Mouse (Mus musculus): Measurements from ENCODE around the gene Cnp. TPM values are rescaled to one million over a fixed set of nuclear protein-coding genes. Genes with fewer than 3 reads are reported as not detected.
A peak's percentile ranks its signal among the peaks of the same experiment; 100 is the strongest.

Gene Cnp
- polyA plus RNA-seq, 2 experiments: 15.9 to 21.3 TPM

DNA sequence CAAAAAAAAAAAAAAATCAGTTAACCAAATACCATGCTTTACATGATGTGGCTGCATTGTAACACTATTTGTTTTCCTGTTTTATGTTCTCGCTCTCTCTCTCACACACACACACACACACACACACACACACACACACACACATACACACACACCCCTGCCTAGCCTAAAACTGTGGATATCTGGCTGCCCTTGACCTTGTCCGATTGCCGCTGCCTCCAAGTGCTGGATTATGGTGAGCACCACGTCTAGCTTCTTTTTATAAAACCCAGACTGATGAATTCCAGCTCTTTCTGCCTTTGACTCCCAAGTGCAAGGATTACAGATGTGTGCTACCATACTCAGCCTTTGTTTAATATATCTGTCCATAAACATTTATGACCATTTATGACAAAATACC is 42.8 kb downstream of the Cnp start:
- H3K4me2 ChIP-seq (replicated peaks; ENCODE audit: low read depth, low read length, severe bottlenecking): 0 out of 2 replicates have a peak overlapping the region, but pooled peaks have one; percentile 79
- H3K9me3 ChIP-seq (ENCODE audit: control insufficient read depth, low read length): no peaks in the 10 kb centered on the region
- H3K9ac ChIP-seq (ENCODE audit: low read depth, low read length, severe bottlenecking): no peak overlapping the region
- peaks cover 13% of the 10 kb centered on the region for H3K4me1 ChIP-seq (ENCODE audit: control insufficient read depth, insufficient read depth, low read length)
- H3K27me3 ChIP-seq (ENCODE audit: control insufficient read depth, insufficient read depth, low read length): no peaks in the 10 kb centered on the region
- no peak for DNase-seq (ENCODE audit: low spot score)
- no peak for TF ChIP-seq POLR2A (IDR thresholded peaks at IDR 0.05; ENCODE audit: borderline replicate concordance, extremely low read depth, insufficient read depth, insufficient read length)
- WGBS: 74% methylated on average over 4 of the region's 4 CpGs
- no peak overlapping the region for H3K27ac ChIP-seq (replicated peaks; ENCODE audit: low read depth, low read length)
- peaks cover 8% of the 10 kb centered on the region for H3K36me3 ChIP-seq (ENCODE audit: control insufficient read depth, insufficient read depth, low read length)
- ATAC-seq (ENCODE audit: low FRiP score, low read depth): no peak
- H3K4me3 ChIP-seq (replicated peaks; ENCODE audit: low read length): no peak overlapping the region

DNA sequence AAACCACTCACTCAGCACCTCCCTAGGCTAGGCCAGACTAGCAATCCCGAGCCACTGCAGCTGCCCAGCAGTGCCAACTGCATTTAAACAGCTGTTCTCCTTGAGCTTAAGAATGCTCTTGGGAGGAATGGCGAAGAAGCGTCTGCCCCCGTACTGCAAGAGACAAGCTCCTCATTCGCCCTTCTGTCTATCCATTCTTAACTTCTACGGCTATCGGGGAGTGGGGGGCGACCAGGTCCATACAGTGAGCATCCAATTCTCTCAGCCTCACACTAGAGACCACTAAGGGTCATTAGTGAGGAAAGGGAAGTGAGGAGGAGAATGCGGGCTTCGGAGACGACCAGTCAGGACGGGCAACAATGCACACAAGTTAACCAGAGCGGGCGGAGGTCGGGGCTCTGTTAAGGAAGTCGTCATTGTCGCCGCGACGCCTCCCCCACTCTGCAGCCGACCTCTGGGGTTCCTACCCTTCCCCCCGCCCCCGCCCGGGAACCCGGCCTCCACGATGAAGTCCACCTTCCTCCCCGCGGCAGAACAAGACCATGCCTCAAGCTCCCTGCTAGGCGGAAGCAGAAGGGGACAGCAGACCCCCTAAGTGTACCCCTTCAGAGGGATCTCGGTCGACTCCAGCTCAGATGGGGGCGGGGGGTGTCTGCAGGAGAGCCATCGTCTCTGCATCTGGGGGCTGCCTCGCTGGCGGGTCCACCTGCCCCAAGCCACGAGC is 44.2 kb downstream of the Cnp start, which contains the start of gene Nkiras2:
Gene Nkiras2, plus strand, starts transcription at position 484 of the 724 bp plus-strand sequence.
- H3K36me3 ChIP-seq (ENCODE audit: control insufficient read depth, insufficient read depth, low read length): peaks cover 8% of the 10 kb centered on the region
- TF ChIP-seq POLR2A (IDR thresholded peaks at IDR 0.05; ENCODE audit: borderline replicate concordance, extremely low read depth, insufficient read depth, insufficient read length): 0 out of 2 replicates have a peak, but pooled peaks have one; percentile 13

DNA sequence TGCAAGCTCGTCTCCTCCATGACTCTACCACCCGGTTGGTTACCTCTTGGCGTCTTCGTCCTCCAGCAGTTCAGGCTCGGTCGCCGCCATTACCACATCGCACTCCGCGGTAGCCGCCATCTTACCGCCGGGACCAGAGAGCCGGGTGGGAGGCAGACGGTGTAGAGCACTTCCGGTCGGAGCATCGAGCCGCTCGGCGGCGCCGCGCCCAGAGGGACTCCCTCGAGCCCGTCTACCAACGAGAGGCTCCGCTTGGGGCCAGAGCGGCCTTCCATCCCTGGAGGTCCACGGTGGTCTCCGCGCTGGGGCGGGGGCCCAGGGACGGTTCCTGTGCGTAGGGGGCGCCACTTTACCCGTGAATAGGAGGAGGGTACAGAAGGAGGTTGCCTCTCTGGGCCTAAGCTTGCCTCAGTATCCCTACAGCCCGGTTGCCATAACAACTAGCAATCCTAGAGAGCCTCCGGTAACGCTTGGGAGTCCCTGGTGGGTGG is 44.8 kb downstream of the Cnp start:
- H3K9me3 ChIP-seq (ENCODE audit: control insufficient read depth, low read length): no peaks in the 10 kb centered on the region
- peaks cover 21% of the 10 kb centered on the region for H3K4me1 ChIP-seq (ENCODE audit: control insufficient read depth, insufficient read depth, low read length)
- ATAC-seq (ENCODE audit: low FRiP score, low read depth): peak; percentile 93
- peak overlapping the region; percentile 92 for H3K27ac ChIP-seq (replicated peaks; ENCODE audit: low read depth, low read length)
- peak; percentile 98 for DNase-seq (ENCODE audit: low spot score)
- no peaks in the 10 kb centered on the region for H3K27me3 ChIP-seq (ENCODE audit: control insufficient read depth, insufficient read depth, low read length)
- H3K4me3 ChIP-seq (replicated peaks; ENCODE audit: low read length): peak overlapping the region; percentile 98
- TF ChIP-seq POLR2A (IDR thresholded peaks at IDR 0.05; ENCODE audit: borderline replicate concordance, extremely low read depth, insufficient read depth, insufficient read length): 0 out of 2 replicates have a peak, but pooled peaks have one; percentile 49
- H3K36me3 ChIP-seq (ENCODE audit: control insufficient read depth, insufficient read depth, low read length): peaks cover 8% of the 10 kb centered on the region
- H3K9ac ChIP-seq (ENCODE audit: low read depth, low read length, severe bottlenecking): peak overlapping the region; percentile 96
- 0% methylated on average over 33 of the region's 40 CpGs for WGBS
- H3K4me2 ChIP-seq (replicated peaks; ENCODE audit: low read depth, low read length, severe bottlenecking): peak overlapping the region; percentile 79

More for the DNA sequence above, 44.2 kb downstream of the Cnp start, which contains the start of gene Nkiras2:
- DNase-seq (ENCODE audit: low spot score) (peak; percentile 77), ATAC-seq (ENCODE audit: low FRiP score, low read depth) (peak; percentile 49)
- H3K27ac ChIP-seq (replicated peaks; ENCODE audit: low read depth, low read length): peak within 1 kb of the TSS; percentile 92
- WGBS: under 1% methylated on average over 30 of the region's 36 CpGs
- H3K9me3 ChIP-seq (ENCODE audit: control insufficient read depth, low read length): no peaks in the 10 kb centered on the region
- no peaks in the 10 kb centered on the region for H3K27me3 ChIP-seq (ENCODE audit: control insufficient read depth, insufficient read depth, low read length)
- H3K4me2 ChIP-seq (replicated peaks; ENCODE audit: low read depth, low read length, severe bottlenecking): peak within 1 kb of the TSS; percentile 79
- peak within 1 kb of the TSS; percentile 98 for H3K4me3 ChIP-seq (replicated peaks; ENCODE audit: low read length)
- H3K9ac ChIP-seq (ENCODE audit: low read depth, low read length, severe bottlenecking): peak within 1 kb of the TSS; percentile 96
- H3K4me1 ChIP-seq (ENCODE audit: control insufficient read depth, insufficient read depth, low read length): peaks cover 17% of the 10 kb centered on the region

DNA sequence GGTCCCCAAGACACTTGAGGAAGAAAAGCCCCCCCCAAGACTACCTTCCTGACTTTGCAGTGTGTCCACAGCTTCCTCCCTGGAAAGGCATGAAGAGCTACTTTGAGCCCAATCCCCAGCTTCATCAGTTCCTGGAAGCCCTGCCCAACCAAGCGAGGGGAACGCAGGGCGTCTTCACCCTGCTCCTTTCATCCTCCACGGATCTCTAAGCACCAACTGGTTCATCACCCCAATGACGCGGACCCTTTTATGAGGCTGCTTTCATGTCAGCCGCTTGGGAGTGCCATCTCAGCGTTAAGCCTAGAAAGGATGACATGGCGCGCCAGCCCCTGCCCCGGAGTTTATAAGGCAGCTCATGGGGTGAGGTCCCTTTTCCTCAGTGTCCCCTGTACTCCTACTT is 45.3 kb downstream of the Cnp start, which contains the start of gene Dnajc7:
Gene Dnajc7, minus strand, starts transcription at position 187 of the 400 bp plus-strand sequence.
- H3K9ac ChIP-seq (ENCODE audit: low read depth, low read length, severe bottlenecking): peak within 1 kb of the TSS; percentile 96

DNA sequence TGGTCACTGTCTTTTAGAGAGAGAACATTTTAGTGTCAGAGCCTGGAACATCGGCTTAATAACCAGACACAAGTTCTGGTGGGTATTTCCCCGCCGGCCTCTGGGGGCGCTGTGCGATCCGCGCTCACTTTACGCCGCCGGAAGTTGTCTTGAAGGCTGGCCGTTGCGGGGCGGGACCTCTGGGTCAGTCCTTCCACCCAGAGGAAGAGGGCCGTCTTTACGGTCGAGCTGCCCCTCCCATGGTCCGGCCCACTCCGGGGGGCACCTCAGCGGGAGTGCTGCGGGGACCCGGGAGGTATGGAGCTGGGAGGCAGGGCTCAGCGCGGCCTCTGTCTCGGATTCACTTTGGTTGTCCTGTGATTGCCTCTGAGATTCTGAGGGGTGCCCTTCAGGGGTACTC is 48.0 kb downstream of the Cnp start:
- Histone ChIP-seq H3K4me3 (replicated peaks; ENCODE audit: low read length) (peak overlapping the region; percentile 73), H3K27ac (replicated peaks; ENCODE audit: low read depth, low read length) (peak overlapping the region; percentile 76), H3K27me3 (ENCODE audit: control insufficient read depth, insufficient read depth, low read length) (no peaks in the 10 kb centered on the region), H3K36me3 (ENCODE audit: control insufficient read depth, insufficient read depth, low read length) (peaks cover 26% of the 10 kb centered on the region), H3K4me1 (ENCODE audit: control insufficient read depth, insufficient read depth, low read length) (peaks cover 21% of the 10 kb centered on the region), H3K4me2 (replicated peaks; ENCODE audit: low read depth, low read length, severe bottlenecking) (peak overlapping the region; percentile 52), H3K9me3 (ENCODE audit: control insufficient read depth, low read length) (no peaks in the 10 kb centered on the region), H3K9ac (ENCODE audit: low read depth, low read length, severe bottlenecking) (peak overlapping the region; percentile 86)
- peak; percentile 95; the same call in 1 of the 2 replicates for TF ChIP-seq POLR2A (IDR thresholded peaks at IDR 0.05; ENCODE audit: borderline replicate concordance, extremely low read depth, insufficient read depth, insufficient read length)
- WGBS: under 1% methylated on average over 24 of the region's 24 CpGs
- DNase-seq (ENCODE audit: low spot score) (peak; percentile 93), ATAC-seq (ENCODE audit: low FRiP score, low read depth) (peak; percentile 82)

More for the DNA sequence above, 45.3 kb downstream of the Cnp start, which contains the start of gene Dnajc7:
- TF ChIP-seq POLR2A (IDR thresholded peaks at IDR 0.05; ENCODE audit: borderline replicate concordance, extremely low read depth, insufficient read depth, insufficient read length): no peak
- ATAC-seq (ENCODE audit: low FRiP score, low read depth): no peak
- 2% methylated on average over 11 of the region's 11 CpGs for WGBS
- H3K9me3 ChIP-seq (ENCODE audit: control insufficient read depth, low read length): no peaks in the 10 kb centered on the region
- H3K4me1 ChIP-seq (ENCODE audit: control insufficient read depth, insufficient read depth, low read length): peaks cover 21% of the 10 kb centered on the region
- peaks cover 12% of the 10 kb centered on the region for H3K36me3 ChIP-seq (ENCODE audit: control insufficient read depth, insufficient read depth, low read length)
- H3K27ac ChIP-seq (replicated peaks; ENCODE audit: low read depth, low read length): peak within 1 kb of the TSS; percentile 92
- H3K27me3 ChIP-seq (ENCODE audit: control insufficient read depth, insufficient read depth, low read length): no peaks in the 10 kb centered on the region
- H3K4me2 ChIP-seq (replicated peaks; ENCODE audit: low read depth, low read length, severe bottlenecking): peak within 1 kb of the TSS; percentile 79
- H3K4me3 ChIP-seq (replicated peaks; ENCODE audit: low read length): peak within 1 kb of the TSS; percentile 98
- no peak for DNase-seq (ENCODE audit: low spot score)
